Mouse (Mus musculus) C2C12 (cell line): ENCODE measurements around the gene Mark4.

Experiments
- CTCF ChIP-seq: IDR thresholded peaks from one replicate; pipeline ENCODE4 v1.5.1; 2011; ENCODE audit not compliant: control insufficient read depth, insufficient read depth, insufficient read length
- MAX ChIP-seq: IDR thresholded peaks from one replicate; pipeline ENCODE4 v1.6.1; 2011; ENCODE audit warnings: mild to moderate bottlenecking, control low read depth
- MYOD1 ChIP-seq: IDR thresholded peaks from one replicate; pipeline ENCODE4 v1.6.1; 2011; ENCODE audit warnings: low read depth; ENCODE audit not compliant: control insufficient read depth, insufficient read length

- no peak for TF ChIP-seq CTCF
- no peak for TF ChIP-seq MAX
- TF ChIP-seq MYOD1, result no peak
Observed at GRCm38 (mm10) chr7:19430402-19430801, 28.2 kb downstream of the Mark4 start.
